Mouse (Mus musculus): ENCODE results near the gene Ccsap. TPM values are rescaled to one million over a fixed set of nuclear protein-coding genes. Genes with fewer than 3 reads are reported as not detected.

Ccsap gene
- total and polyA plus RNA-seq, 3 experiments, result 5.0 to 6.2 (median 5.4) TPM

GRCm38 (mm10) chr8:123877865-123878264, 17.9 kb upstream of the Ccsap start:
- dilution Hi-C loops (cut with MboI; ENCODE audit: extremely low pct_ligation_motif_present, extremely low pct_unique_long_range_greater_than_20kb, low sequenced_read_pairs) (no loop called here), in situ Hi-C loops (cut with MboI; ENCODE audit: low pct_ligation_motif_present, low pct_unique_long_range_greater_than_20kb, low sequenced_read_pairs) (no loop called here)
- DNase-seq (ENCODE audit: extremely low read depth), result no peak
- H3K4me1 ChIP-seq (ENCODE audit: control insufficient read depth in 1 of 2, insufficient read depth in 2 of 2), result peaks cover 3 to 20% of the 10 kb centered on the region in 2 experiments; a peak in 3 of 4 replicates
- H3K9ac ChIP-seq (ENCODE audit: insufficient read depth, low read depth), result no peak overlapping the region
- peaks cover 28% of the 10 kb centered on the region for H3K27me3 ChIP-seq (replicated peaks)
- H3K4me2 ChIP-seq (ENCODE audit: insufficient read depth, low read depth, poor library complexity, severe bottlenecking), result no peak overlapping the region
- no peak overlapping the region for H3K4me3 ChIP-seq (replicated peaks in 1 of 3; ENCODE audit: low read depth in 2 of 3, low read length in 2 of 3, poor library complexity in 1 of 3)
- TF ChIP-seq GABPA (IDR thresholded peaks at IDR 0.05; ENCODE audit: insufficient replicate concordance, low read depth, low read length) (no peak), MEF2A (IDR thresholded peaks at IDR 0.05; ENCODE audit: borderline replicate concordance, low read depth, low read length) (no peak), PAX5 (IDR thresholded peaks at IDR 0.05; ENCODE audit: low read length) (no peak), JUN (IDR thresholded peaks at IDR 0.05; ENCODE audit: insufficient read depth, low read depth, low read length) (no peak), RCOR1 (conservative IDR thresholded peaks at IDR 0.05; ENCODE audit: low read depth, low read length) (no peak), HCFC1 (IDR thresholded peaks at IDR 0.05; ENCODE audit: low read depth, low read length) (no peak), MAZ (IDR thresholded peaks at IDR 0.05; ENCODE audit: low read depth, low read length) (no peak)
- H3K27ac ChIP-seq (ENCODE audit: insufficient read depth, low read depth), result no peak overlapping the region
- no peaks in the 10 kb centered on the region for H3K79me2 ChIP-seq (replicated peaks; ENCODE audit: control insufficient read depth, extremely low read depth, insufficient read depth, poor library complexity, severe bottlenecking)
- H3K9me3 ChIP-seq (replicated peaks; ENCODE audit: low read length), result no peaks in the 10 kb centered on the region
- no peaks in the 10 kb centered on the region for H3K36me3 ChIP-seq (replicated peaks in 1 of 2; ENCODE audit: control insufficient read depth in 1 of 2, insufficient read depth in 1 of 2, low read length in 1 of 2)

GRCm38 (mm10) chr8:123874324-123874723, 14.3 kb upstream of the Ccsap start:
- peaks cover 0 to 9% of the 10 kb centered on the region in 2 experiments; a peak in 1 of 4 replicates for H3K4me1 ChIP-seq (ENCODE audit: control insufficient read depth in 1 of 2, insufficient read depth in 2 of 2)
- no peak overlapping the region for H3K9ac ChIP-seq (ENCODE audit: insufficient read depth, low read depth)
- peaks cover 13% of the 10 kb centered on the region for H3K27me3 ChIP-seq (replicated peaks)
- in situ Hi-C loops (cut with MboI; ENCODE audit: low pct_ligation_motif_present, low pct_unique_long_range_greater_than_20kb, low sequenced_read_pairs) (no loop called here), dilution Hi-C loops (cut with MboI; ENCODE audit: extremely low pct_ligation_motif_present, extremely low pct_unique_long_range_greater_than_20kb, low sequenced_read_pairs) (no loop called here)
- DNase-seq (ENCODE audit: extremely low read depth), result no peak
- no peak overlapping the region for H3K4me3 ChIP-seq (replicated peaks in 1 of 3; ENCODE audit: low read depth in 2 of 3, low read length in 2 of 3, poor library complexity in 1 of 3)
- H3K36me3 ChIP-seq (replicated peaks in 1 of 2; ENCODE audit: control insufficient read depth in 1 of 2, insufficient read depth in 1 of 2, low read length in 1 of 2), result no peaks in the 10 kb centered on the region
- H3K4me2 ChIP-seq (ENCODE audit: insufficient read depth, low read depth, poor library complexity, severe bottlenecking), result no peak overlapping the region
- H3K27ac ChIP-seq (ENCODE audit: insufficient read depth, low read depth), result no peak overlapping the region
- TF ChIP-seq MAX (IDR thresholded peaks at IDR 0.05; ENCODE audit: low read length) (no peak), PAX5 (IDR thresholded peaks at IDR 0.05; ENCODE audit: low read length) (no peak), ETS1 (conservative IDR thresholded peaks at IDR 0.05; ENCODE audit: low read depth, low read length) (no peak), MEF2A (IDR thresholded peaks at IDR 0.05; ENCODE audit: borderline replicate concordance, low read depth, low read length) (no peak), JUN (IDR thresholded peaks at IDR 0.05; ENCODE audit: insufficient read depth, low read depth, low read length) (no peak), CTCF (conservative IDR thresholded peaks at IDR 0.05 in 1 of 2, IDR thresholded peaks at IDR 0.05 in 1 of 2; ENCODE audit: low read depth in 2 of 2, low read length in 2 of 2) (no peak), POLR2AphosphoS2 (IDR thresholded peaks at IDR 0.05; ENCODE audit: low read depth, low read length) (no peak), RCOR1 (conservative IDR thresholded peaks at IDR 0.05; ENCODE audit: low read depth, low read length) (no peak), MXI1 (IDR thresholded peaks at IDR 0.05; ENCODE audit: low read depth, low read length) (no peak), ZMIZ1 (IDR thresholded peaks at IDR 0.05; ENCODE audit: low read depth, low read length) (no peak), E2F4 (IDR thresholded peaks at IDR 0.05; ENCODE audit: insufficient replicate concordance, low read depth, low read length) (no peak), SMC3 (IDR thresholded peaks at IDR 0.05; ENCODE audit: low read depth, low read length) (no peak), EP300 (IDR thresholded peaks at IDR 0.05; ENCODE audit: low read length) (no peak), ZKSCAN1 (IDR thresholded peaks at IDR 0.05; ENCODE audit: borderline replicate concordance, low read depth, low read length) (no peak), RAD21 (IDR thresholded peaks at IDR 0.05; ENCODE audit: low read depth, low read length) (no peak), HCFC1 (IDR thresholded peaks at IDR 0.05; ENCODE audit: low read depth, low read length) (no peak), NELFE (IDR thresholded peaks at IDR 0.05; ENCODE audit: low read depth, low read length) (no peak), UBTF (IDR thresholded peaks at IDR 0.05; ENCODE audit: low read depth, low read length) (no peak), JUND (conservative IDR thresholded peaks at IDR 0.05; ENCODE audit: low read depth, low read length) (no peak)
- H3K9me3 ChIP-seq (replicated peaks; ENCODE audit: low read length), result no peaks in the 10 kb centered on the region
- no peaks in the 10 kb centered on the region for H3K79me2 ChIP-seq (replicated peaks; ENCODE audit: control insufficient read depth, extremely low read depth, insufficient read depth, poor library complexity, severe bottlenecking)
